Mouse (Mus musculus) layer of hippocampus, postnatal 25 days (tissue): ENCODE results near the gene Prpf38a. TPM values are rescaled to one million over a fixed set of nuclear protein-coding genes. Genes with fewer than 3 reads are reported as not detected.

ENCODE experiments used
- total RNA-seq, 2 experiments: library from RNA; stranded (reverse); gene quantifications; 2 replicates each; pipeline ENCODE4 v1.2.3; 2021

Prpf38a gene
- total RNA-seq, 2 experiments from 2014 or later, result 29.4 to 30.3 TPM

Other genes starting within 250 kb of the Prpf38a start
- gene Shisal2a, start 196.0 kb downstream of the Prpf38a start, total RNA-seq, result not detected
- 1 to 10 TPM; 4.7 to 7.0 TPM for gene Gpx7, start 172.4 kb downstream of the Prpf38a start, total RNA-seq
- 10 to 100 TPM; 28.0 to 42.2 TPM for gene Tut4, start 119.9 kb downstream of the Prpf38a start, total RNA-seq
- under 1 TPM in 1 of 2 experiments, not detected in 1; 0.10 TPM for gene Orc1, start 87 bp upstream of the Prpf38a start, total RNA-seq
- 10 to 100 TPM; 24.2 to 35.8 TPM for gene Cc2d1b, start 40.6 kb upstream of the Prpf38a start, total RNA-seq
- under 1 TPM; 0.85 to 0.91 TPM for gene 3110021N24Rik, start 140.3 kb upstream of the Prpf38a start, total RNA-seq
- 10 to 100 TPM; 53.1 to 54.6 TPM for gene Zfyve9, start 201.5 kb upstream of the Prpf38a start, total RNA-seq